Mouse (Mus musculus): ENCODE results near the gene Vstm4. TPM values are rescaled to one million over a fixed set of nuclear protein-coding genes. Genes with fewer than 3 reads are reported as not detected.

The Vstm4 gene
- 1.5 and 1.7 TPM in 2 replicates for polyA plus RNA-seq (2012; rRNA removed)

GRCm38 (mm10) chr14:32856681-32857328 lies at the start of gene Vstm4:
Vstm4 (plus strand) TSS chr14:32856756.

GRCm38 (mm10) chr14:32833847-32834246 lies 22.7 kb upstream of the Vstm4 start, which contains the start of gene Fam170b:
Fam170b (plus strand) TSS chr14:32833962.

Other genes with a start within 250 kb of the Vstm4 start
- gene 3425401B19Rik, start 171.5 kb upstream of the Vstm4 start, polyA plus RNA-seq (2012; rRNA removed): 0.03 TPM in 1 of 2 replicates, not detected in the other
- gene Tmem273, start 70.8 kb upstream of the Vstm4 start, polyA plus RNA-seq (2012; rRNA removed): 1.3 and 1.4 TPM in 2 replicates
- 0.02 and 0.06 TPM in 2 replicates for gene Fam170b, start 22.8 kb upstream of the Vstm4 start, polyA plus RNA-seq (2012; rRNA removed)
- not detected in 2 replicates for gene Lrrc18, start 134.6 kb downstream of the Vstm4 start, polyA plus RNA-seq (2012; rRNA removed)

All from liver, embryonic 14 days (tissue).